Mouse (Mus musculus) layer of hippocampus, adult 9-11 months (tissue): ENCODE measurements at regions not wholly inside any gene's neighbourhood (a gene's known extent, or its start where the extent isn't known, plus 50 kb on each side); places are given as distances from the start of the nearest gene placed in this dataset.
A peak's percentile ranks its signal among the peaks of the same experiment; 100 is the strongest.

ENCODE experiments used
- DNase-seq: peaks from one replicate; pipeline ENCODE4 v3.0.0; 2022

- no peak for DNase-seq
These were observed 2154.8 kb downstream of the 4930444P10Rik start for GRCm38 (mm10) chr1:13938344-13938743.

GRCm38 (mm10) chr1:13935938-13936491 is 2157.1 kb downstream of the 4930444P10Rik start:
- DNase-seq: no peak

GRCm38 (mm10) chr1:13928679-13929078 is 2164.4 kb downstream of the 4930444P10Rik start:
- DNase-seq: no peak

GRCm38 (mm10) chr1:13927964-13928363 is 2165.2 kb downstream of the 4930444P10Rik start:
- no peak for DNase-seq

DNA sequence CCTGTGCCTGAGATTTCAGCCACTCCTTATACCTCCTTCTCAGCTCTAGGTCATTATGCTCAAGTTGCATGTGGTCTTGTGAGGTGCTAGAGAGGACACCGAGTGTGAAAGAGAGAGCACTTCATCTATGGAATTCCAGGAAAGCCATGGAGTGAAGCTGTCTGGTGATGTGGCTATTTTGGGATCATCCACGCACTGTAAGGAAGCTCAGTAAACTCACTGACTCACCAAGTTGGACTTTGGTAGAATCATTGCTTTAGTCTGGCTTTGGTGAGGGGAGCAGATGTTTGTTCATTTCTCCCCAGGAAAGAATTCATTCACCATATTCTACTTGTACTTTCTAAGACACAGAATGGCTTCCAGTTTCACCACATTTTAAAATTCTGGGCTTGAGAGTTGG is 2167.1 kb downstream of the 4930444P10Rik start:
- no peak for DNase-seq

DNA sequence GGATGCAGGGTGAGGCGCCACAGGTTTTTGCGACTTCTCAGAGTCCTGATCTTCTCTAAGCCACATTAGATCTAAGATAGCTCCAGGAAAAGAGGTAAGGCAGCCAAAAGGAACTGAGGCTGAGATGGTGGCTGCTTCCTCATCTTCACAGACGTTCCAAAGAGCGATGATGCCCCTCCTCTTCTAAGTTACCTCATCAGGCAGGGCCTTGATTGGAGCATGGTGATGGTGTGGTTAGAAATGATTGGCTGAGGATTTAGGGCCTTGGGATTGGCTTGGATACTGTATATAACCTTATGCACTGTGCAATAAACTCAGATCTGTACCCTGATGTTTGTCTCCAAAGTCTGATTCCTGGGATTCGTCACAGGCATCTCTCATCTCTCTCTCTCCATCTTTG is 2177.9 kb downstream of the 4930444P10Rik start:
- no peak for DNase-seq

DNA sequence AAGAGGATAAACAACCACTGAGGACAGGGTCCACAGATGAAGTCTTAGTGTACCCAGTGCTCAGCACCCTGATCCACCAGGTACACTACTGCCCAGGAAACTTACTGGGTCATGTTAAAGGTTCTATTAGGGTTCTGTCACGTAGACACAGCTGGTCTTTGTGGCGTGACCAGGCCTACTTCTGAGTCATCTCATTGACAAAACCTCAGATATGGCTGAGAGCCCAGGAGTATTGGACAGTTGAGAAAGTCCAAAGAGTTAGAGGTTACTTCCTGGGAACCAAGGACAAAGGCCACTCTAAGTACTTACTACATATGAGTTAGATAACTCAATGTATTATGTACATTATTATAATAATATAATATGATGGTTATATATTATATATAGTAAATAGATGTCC is 2214.0 kb downstream of the 4930444P10Rik start:
- DNase-seq: no peak

GRCm38 (mm10) chr1:13873925-13874324 is 2219.2 kb downstream of the 4930444P10Rik start:
- DNase-seq: no peak

DNA sequence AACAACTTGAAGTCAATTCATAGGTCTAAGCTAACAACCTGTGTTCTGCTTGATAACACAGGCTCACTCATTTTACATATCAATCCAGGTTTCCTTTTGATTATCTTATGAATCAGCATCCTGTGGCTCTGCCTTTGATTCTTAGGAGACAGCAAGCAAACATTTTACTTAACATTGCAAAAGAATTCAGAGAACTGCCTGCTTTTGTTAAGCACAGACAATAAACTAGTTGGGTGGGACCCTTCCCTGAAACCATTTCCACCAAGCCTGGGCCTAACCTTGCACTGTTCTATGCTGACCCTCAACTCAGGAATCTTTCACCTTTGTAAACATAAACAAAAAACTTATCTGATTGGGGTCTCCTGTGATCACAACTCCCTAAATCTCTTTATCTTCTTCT is 2220.6 kb downstream of the 4930444P10Rik start:
- DNase-seq: no peak

DNA sequence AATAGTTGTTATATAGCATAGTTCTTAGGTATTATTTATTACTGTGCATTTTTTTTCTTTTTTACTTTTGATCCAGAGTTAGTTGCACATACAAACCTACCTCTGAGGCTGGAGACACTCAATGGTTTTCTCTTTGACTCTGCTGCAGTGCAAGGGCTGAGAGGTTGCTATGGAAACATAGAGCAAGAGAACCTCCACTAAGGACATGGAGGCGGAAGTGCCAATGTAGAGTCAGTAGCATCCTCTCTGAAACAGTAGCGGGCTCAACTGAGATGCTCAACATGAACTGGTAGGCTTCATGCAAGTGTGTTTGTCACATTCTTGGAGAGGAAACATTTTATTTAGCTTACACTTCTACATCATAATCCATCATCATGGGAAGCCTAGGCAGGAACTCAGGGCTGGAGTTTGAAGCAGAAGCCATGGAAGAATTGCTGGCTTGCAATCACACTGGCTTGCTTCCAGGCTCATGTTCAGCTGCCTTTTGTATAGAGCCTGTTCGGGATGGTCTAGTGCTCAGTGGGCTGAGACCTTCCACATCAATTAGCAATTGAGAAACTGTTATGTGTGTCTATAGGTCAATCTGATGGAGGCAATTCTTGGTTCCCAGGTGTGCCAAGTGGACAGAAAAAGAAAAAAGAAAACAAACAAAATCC is 2222.4 kb downstream of the 4930444P10Rik start:
- DNase-seq: peak; percentile 8

- no peak for DNase-seq
These were observed 2227.4 kb downstream of the 4930444P10Rik start for GRCm38 (mm10) chr1:13865713-13866112.

DNA sequence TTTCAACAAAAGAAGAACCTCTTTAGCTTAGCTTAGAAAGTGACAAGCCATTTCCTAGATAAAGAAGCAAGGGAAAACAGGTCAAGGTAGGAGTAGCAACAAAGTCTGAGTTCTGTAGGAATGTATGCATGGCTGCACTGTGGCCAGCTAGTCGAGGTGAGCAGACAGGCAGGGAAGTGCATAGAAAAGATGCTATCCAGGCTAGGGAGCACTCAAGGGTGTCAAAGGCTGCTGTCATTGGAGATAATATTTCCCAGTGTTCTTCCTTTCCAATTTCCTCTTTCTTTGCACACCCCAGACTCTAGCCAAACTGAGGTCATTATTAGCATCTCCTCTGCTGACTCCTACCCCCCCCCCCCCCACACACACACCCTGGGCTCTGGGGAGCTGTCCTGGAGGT is 2229.4 kb downstream of the 4930444P10Rik start:
- DNase-seq: no peak

- DNase-seq: no peak
These were observed 2232.0 kb downstream of the 4930444P10Rik start for GRCm38 (mm10) chr1:13861070-13861511.

DNA sequence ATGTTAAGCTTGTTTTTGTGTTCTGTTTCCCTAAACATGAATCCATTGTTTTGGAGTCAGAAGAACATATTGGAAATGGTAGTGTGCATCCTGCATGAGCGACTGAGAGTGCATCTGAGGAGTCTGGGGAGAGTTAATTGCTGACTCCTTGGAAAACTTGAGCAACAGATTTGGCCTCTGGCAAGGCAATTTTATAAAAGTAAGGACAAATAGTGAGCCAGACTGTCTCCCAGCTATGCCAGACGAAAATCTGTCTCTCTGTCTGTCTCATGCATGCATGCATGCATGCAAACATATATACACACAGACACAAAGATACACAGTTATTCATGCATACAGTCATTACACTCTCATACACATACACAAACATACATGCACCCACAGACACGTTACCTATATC is 2232.7 kb downstream of the 4930444P10Rik start:
- DNase-seq: no peak

DNA sequence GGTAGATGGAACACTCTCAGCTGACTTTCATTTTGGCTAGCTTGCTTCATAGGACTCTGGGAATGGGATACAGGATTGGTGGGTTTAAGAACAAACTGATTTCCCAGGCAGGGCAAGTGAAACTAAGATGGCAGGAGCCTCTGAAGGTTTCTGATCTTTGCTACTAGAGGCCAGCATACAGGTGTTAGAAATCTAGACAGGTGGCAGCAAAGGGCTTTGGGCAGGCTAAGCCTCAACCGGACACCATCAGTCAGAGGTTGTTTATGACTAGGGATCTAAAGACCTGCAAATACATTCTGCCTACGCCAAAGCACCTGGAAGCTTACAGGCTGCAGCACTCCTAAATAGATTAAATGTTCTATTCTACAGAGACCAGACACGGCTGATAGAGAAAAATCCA is 2233.4 kb downstream of the 4930444P10Rik start:
- DNase-seq: no peak

DNA sequence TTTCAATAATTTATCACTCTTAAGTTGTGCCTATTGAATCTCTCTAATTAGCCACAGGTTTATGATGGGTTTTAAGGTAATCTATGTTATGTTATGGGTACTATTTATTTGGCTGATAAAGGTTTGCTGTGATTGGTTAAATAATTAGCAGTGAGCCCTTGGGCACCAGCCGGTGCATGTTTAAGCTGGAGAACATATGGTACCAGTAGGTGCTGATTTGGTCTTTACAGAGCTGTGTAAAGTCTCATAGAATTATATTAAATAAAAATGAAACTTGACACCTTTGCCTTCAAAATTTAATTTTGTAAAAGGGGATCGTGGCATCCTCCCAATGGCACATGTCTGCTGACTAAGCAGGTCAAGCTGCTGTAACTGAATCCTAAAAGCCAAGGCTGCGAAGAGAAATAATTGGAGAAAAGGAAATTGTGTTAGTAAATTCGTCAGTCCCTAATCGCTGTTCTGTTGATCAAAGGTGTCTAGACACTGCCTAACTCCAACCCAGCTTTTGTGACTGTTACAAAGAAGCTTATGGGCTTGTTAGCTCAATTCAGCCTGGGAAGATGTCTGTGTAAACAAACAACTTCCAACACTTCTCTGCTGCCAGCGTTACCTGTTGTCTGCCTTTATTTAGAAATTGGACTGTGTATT is 2234.6 kb downstream of the 4930444P10Rik start:
- no peak for DNase-seq

DNA sequence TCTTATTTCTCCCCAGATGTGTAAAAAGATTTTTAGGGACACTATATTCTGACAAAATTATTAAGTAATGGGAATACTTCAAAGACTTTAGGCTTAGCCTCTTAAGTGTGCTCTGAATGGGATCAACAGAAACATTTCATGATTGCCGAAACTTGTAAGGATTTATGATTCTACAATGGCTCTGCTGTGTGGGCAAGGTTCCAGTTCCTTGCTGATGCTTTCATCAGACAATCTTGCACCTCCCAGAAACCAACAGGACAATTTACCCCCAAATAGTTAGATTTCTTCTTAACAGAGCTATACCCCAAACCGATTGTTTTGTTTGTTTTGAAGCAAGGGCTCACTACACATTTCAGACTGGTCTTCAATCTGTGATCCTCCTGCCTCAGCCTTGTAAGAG is 2236.1 kb downstream of the 4930444P10Rik start:
- DNase-seq: no peak

GRCm38 (mm10) chr1:13851144-13851543 is 2242.0 kb downstream of the 4930444P10Rik start:
- DNase-seq: no peak

GRCm38 (mm10) chr1:13849071-13849470 is 2244.1 kb downstream of the 4930444P10Rik start:
- DNase-seq: no peak

GRCm38 (mm10) chr1:13846336-13846865 is 2246.7 kb downstream of the 4930444P10Rik start:
- DNase-seq: no peak

DNA sequence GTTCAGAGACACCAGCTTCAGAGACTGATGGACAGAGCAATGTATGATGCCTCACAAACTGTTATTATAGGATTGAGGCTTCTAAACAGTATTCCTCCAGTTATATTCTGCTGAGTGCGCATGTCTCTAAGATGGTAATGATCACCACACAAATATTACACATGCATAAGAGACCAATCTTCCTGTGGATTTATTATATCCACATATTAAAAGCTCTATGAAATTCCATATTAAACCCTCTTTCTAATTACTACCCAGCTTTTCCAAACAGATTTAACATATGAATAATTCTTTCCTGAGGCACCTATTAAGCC is 2252.9 kb downstream of the 4930444P10Rik start:
- DNase-seq: no peak

GRCm38 (mm10) chr1:13839619-13840308 is 2253.4 kb downstream of the 4930444P10Rik start:
- no peak for DNase-seq
